Mouse (Mus musculus) liver, embryonic 16.5 days (tissue): ENCODE measurements around the gene Tnpo1. TPM values are rescaled to one million over a fixed set of nuclear protein-coding genes. Genes with fewer than 3 reads are reported as not detected.

Experiments
- ATAC-seq: fragments of 200-750 bp; cut with Nextera tagmentation; 2 replicates; pipeline ENCODE4 v1.8.0; 2017; ENCODE audit warnings: low read depth, mild to moderate bottlenecking, moderate number of reproducible peaks, moderate library complexity
- H3K27ac ChIP-seq: fragments of 300-500 bp; sonication (generic); 2 replicates; pipeline ENCODE4 v1.5.1; 2014; ENCODE audit warnings: mild to moderate bottlenecking, low read length
- H3K27me3 ChIP-seq: fragments of 300-500 bp; sonication (generic); 2 replicates; pipeline ENCODE4 v1.6.1; 2014; ENCODE audit warnings: low read depth, low read length, mixed read lengths; ENCODE audit not compliant: control insufficient read depth, insufficient read depth
- H3K36me3 ChIP-seq: fragments of 300-500 bp; sonication (generic); 2 replicates; pipeline ENCODE4 v1.6.1; 2014; ENCODE audit warnings: mild to moderate bottlenecking; ENCODE audit not compliant: control insufficient read depth, insufficient read depth
- H3K4me1 ChIP-seq: fragments of 300-500 bp; sonication (generic); 2 replicates; pipeline ENCODE4 v1.6.1; 2014; ENCODE audit warnings: low read depth, low read length, mixed read lengths; ENCODE audit not compliant: control insufficient read depth
- H3K4me2 ChIP-seq: fragments of 300-500 bp; sonication (generic); 2 replicates; pipeline ENCODE4 v1.6.1; 2014; ENCODE audit warnings: low read depth, low read length, mixed read lengths
- H3K4me3 ChIP-seq: fragments of 300-500 bp; sonication (generic); 2 replicates; pipeline ENCODE4 v1.5.1; 2014; ENCODE audit warnings: low read depth, mild to moderate bottlenecking, low read length
- H3K9ac ChIP-seq: fragments of 300-500 bp; sonication (generic); 2 replicates; pipeline ENCODE4 v1.6.1; 2014; ENCODE audit warnings: low read depth, low read length
- H3K9me3 ChIP-seq: fragments of 300-500 bp; sonication (generic); replicated peaks from 2 replicates; pipeline ENCODE4 v1.6.1; 2016; ENCODE audit warnings: low read length; ENCODE audit not compliant: control insufficient read depth
- WGBS: fragments of 180-500 bp; shearing (Covaris S2); extraction: QIAGEN DNeasy Blood & Tissue Kit; methylation state at CpG from one replicate; pipeline ENCODE4 v1.1.7; 2014; ENCODE audit not compliant: insufficient replicate concordance; 5-methylcytosine and 5-hydroxymethylcytosine counted together
- polyA plus RNA-seq: library from polyadenylated mRNA; unstranded; fragments of >200 nt; fragmentation: Nextera tagmentation; extraction: Ambion mirVana; gene quantifications from 2 replicates; pipeline ENCODE4 v1.2.1, GENCODE M21; 2015

The Tnpo1 gene
- polyA plus RNA-seq, 1 experiment from 2014 or later = 18.1 TPM

DNA sequence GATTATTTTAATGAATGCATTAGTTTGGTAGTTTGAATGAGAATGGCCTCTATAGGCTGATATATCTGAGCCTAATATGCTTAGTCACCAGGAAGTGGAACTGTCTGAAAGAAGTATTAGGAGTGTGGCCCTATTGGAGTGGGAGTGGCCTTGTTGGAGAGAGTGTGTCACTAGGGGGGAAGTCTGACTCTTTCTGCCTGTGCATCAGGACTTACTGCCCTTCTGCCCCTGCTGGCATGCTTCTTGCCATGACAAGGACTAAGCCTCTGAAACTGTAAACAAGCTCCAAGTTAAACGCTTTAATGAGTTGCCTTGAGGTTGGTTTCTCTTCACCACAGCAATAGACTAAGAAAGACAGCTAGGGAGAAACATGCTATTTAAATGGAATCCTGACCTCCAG lies 54.9 kb downstream of the Tnpo1 start:
- H3K4me3 ChIP-seq = no peak overlapping the region
- H3K9me3 ChIP-seq = no peaks in the 10 kb centered on the region
- ATAC-seq = no peak
- no peak overlapping the region for H3K27ac ChIP-seq
- no peaks in the 10 kb centered on the region; the same call in 1 of the 2 replicates for H3K4me1 ChIP-seq
- WGBS = 46% methylated on average over 1 of the region's 1 CpGs
- no peaks in the 10 kb centered on the region for H3K27me3 ChIP-seq
- H3K9ac ChIP-seq = no peak overlapping the region
- H3K36me3 ChIP-seq = peaks cover 28% of the 10 kb centered on the region
- H3K4me2 ChIP-seq = no peak overlapping the region

DNA sequence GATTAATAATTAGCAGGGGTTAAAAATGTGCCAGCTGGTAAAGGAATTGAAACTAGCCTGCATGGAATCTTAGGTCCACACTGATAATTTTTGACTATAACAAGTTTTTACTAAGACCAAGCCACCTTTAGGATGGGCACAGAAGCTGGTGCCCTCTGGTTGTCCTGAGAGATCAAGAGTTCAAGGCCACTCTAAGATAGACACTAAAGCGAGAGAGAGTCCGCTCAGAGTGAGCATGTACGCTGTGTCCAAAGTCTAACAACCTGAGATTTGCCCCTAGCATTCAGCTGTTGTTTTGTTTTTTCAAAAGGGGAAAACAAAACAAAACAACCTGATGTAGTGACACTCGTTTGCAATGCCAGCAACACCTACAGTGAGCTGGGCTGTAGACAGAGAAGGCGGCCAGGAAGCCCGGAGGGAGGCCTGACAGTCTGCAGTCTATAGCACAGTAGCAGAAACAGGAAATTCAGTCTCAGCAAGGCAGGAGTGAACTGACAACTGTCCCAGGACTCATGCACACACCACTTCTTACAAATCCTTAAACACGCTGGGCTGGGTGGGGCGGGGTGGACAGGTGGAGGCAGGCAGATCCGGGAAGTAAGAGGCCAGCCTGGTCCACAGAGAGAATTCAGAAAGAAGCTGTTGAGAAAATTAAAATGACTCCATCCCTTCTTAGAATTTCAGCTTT lies 57.8 kb downstream of the Tnpo1 start:
- Histone ChIP-seq H3K9ac (no peak overlapping the region), H3K36me3 (peaks cover 36% of the 10 kb centered on the region), H3K27ac (no peak overlapping the region), H3K4me3 (no peak overlapping the region), H3K27me3 (no peaks in the 10 kb centered on the region), H3K9me3 (no peaks in the 10 kb centered on the region), H3K4me1 (no peaks in the 10 kb centered on the region; the same call in 1 of the 2 replicates), H3K4me2 (no peak overlapping the region)
- 77% methylated on average over 9 of the region's 9 CpGs for WGBS
- no peak for ATAC-seq

DNA sequence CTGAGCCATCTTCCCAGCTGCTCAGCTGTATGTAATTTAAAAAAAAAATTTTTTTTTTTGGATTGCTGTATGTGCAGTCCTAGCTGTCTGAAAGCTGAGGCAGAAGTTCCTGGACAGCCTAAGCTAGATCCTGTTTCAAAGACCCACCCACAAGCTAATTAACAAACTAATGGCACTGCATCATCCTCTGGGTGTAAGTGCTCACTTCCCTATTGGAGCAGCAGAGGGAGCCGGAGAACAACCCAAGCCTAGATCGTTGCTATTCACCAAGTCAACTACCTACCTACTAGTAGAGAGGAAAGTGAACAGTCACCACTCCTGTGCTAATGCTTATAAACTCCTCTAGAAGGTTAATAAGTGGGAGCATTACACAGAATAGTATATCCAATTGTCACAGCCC lies 58.4 kb downstream of the Tnpo1 start:
- no peaks in the 10 kb centered on the region for H3K9me3 ChIP-seq
- no peaks in the 10 kb centered on the region for H3K27me3 ChIP-seq
- H3K9ac ChIP-seq = no peak overlapping the region
- peaks cover 41% of the 10 kb centered on the region for H3K36me3 ChIP-seq
- H3K4me2 ChIP-seq = no peak overlapping the region
- no peaks in the 10 kb centered on the region; the same call in 1 of the 2 replicates for H3K4me1 ChIP-seq
- WGBS = 44% methylated on average over 2 of the region's 2 CpGs
- no peak overlapping the region for H3K4me3 ChIP-seq
- peak; percentile 62 for ATAC-seq
- H3K27ac ChIP-seq = no peak overlapping the region

DNA sequence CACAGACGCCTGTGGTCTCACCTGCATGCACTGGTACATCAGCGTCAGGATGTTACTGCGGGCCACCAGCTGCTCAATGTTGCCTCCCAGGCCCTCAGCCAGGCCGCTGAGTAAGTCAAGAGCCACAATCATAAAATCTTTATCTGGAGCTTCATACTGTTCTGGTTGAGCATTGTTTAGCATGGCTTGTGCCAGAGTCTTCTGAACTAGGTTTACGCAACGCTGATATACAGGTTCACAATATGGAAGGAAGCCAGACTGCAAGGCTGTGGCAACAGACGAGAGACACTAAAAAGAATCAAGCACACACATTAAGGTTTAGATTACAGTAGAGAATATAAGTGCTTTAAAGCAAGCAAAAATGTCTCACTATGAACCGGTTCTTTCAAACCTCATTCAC lies 70.9 kb downstream of the Tnpo1 start:
- no peaks in the 10 kb centered on the region for H3K4me1 ChIP-seq
- 83% methylated on average over 8 of the region's 8 CpGs for WGBS
- peaks cover 55% of the 10 kb centered on the region for H3K36me3 ChIP-seq
- no peak overlapping the region for H3K27ac ChIP-seq
- no peak overlapping the region for H3K4me2 ChIP-seq
- no peak overlapping the region for H3K9ac ChIP-seq
- H3K4me3 ChIP-seq = no peak overlapping the region
- no peak for ATAC-seq
- no peaks in the 10 kb centered on the region for H3K9me3 ChIP-seq
- no peaks in the 10 kb centered on the region for H3K27me3 ChIP-seq

DNA sequence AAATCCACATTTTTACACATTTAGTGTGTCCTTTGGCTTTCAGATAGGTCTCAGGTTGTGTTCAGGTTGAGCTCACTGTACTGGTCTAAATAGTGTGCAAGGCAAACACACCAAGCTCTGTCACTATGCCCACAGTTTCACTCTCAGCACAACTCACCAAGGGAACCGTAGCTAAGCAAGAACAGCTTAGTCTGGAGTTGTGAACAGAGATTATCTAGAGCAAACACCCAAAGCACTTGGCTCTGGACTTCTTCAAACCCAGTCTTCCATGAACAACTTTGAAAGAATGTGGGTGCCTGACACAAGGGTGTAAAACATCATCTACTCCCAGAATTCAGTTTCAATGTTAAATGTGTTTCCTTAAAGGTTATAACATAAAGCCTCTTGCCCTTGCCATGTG lies 80.4 kb downstream of the Tnpo1 start:
- Histone ChIP-seq H3K27ac (no peak overlapping the region), H3K27me3 (no peaks in the 10 kb centered on the region), H3K4me1 (no peaks in the 10 kb centered on the region), H3K4me3 (no peak overlapping the region), H3K36me3 (peaks cover 15% of the 10 kb centered on the region), H3K9me3 (no peaks in the 10 kb centered on the region), H3K9ac (no peak overlapping the region), H3K4me2 (no peak overlapping the region)
- 65% methylated on average over 1 of the region's 1 CpGs for WGBS
- no peak for ATAC-seq

DNA sequence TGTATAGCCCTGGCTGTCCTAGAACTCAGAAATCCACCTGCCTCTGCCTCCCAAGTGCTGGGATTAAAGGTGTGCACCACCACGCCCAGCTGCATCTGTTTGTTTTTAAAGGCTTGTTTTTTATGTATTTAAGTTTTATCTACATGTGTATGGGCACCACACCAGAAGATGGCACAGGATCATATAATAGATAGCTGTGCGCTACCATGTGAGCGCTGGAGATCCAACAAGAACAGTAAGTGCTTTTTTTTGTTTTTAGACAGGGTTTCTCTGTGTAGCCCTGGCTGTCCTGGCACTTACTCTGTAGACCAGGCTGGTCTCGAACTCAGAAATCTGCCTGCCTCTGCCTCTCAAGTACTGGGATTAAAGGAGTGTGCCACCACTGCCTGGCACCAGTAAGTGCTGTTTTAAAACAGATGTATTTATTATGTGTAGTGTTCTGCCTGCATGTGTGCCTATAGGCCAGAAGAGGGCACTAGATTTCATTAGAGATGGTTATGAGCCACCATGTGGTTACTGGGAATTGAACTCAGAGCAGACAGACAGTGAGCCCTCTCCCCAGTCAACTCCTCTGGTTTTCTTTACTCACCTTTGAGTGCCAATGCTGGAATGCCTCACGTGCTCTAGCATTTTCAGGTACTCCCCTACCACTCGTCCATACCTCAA lies 89.6 kb downstream of the Tnpo1 start:
- H3K27ac ChIP-seq = no peak overlapping the region
- H3K4me2 ChIP-seq = no peak overlapping the region
- peaks cover 3% of the 10 kb centered on the region for H3K36me3 ChIP-seq
- H3K4me3 ChIP-seq = no peak overlapping the region
- no peaks in the 10 kb centered on the region for H3K27me3 ChIP-seq
- H3K9ac ChIP-seq = no peak overlapping the region
- WGBS = 67% methylated on average over 6 of the region's 6 CpGs
- no peaks in the 10 kb centered on the region for H3K9me3 ChIP-seq
- H3K4me1 ChIP-seq = peaks cover 3% of the 10 kb centered on the region
- 0 out of 2 replicates have a peak, but pooled peaks have one; percentile 28 for ATAC-seq

DNA sequence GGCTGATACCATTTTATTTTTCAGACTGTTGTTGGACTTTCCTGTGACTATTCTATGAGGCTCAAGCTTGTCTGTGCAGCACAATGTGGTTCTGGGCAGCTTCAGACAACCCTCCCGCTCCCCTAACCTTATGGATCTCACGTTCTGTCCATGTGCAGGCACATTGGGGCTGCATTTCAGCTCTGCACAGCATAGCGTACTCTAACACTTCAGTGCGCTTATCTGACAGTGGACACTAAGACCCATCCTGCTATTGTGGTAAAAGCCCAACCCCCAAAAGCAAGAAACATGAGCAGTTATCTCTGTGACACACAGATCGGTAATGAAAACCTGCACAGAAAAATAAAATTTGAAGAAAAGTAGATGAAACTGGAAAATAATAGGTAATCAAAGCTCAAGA lies 90.4 kb downstream of the Tnpo1 start:
- 23% methylated on average over 5 of the region's 5 CpGs for WGBS
- peak; percentile 66 for ATAC-seq
- peaks cover 3% of the 10 kb centered on the region for H3K36me3 ChIP-seq
- H3K4me1 ChIP-seq = peaks cover 3% of the 10 kb centered on the region
- no peak overlapping the region for H3K4me2 ChIP-seq
- no peaks in the 10 kb centered on the region for H3K27me3 ChIP-seq
- no peak overlapping the region for H3K9ac ChIP-seq
- H3K9me3 ChIP-seq = no peaks in the 10 kb centered on the region
- no peak overlapping the region for H3K27ac ChIP-seq
- H3K4me3 ChIP-seq = no peak overlapping the region

DNA sequence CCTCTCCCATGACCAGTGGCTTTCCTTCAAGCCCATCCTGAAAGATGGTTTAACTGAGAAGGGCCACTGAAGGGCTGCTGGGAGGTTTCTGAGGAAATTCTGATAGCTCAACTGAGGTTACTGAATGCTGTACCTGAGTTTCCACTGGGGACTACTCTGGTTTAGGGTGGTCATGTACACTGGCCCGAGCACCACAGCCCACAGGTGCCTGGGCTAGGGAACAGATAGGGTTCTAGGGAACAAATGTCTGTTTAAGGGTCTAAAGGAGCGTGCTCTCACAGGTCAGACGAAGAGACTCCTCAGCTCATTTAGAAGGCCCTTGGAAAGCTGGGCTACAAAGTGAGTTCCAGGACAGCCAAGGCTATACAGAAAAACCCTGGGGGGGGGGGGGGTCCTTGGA lies 91.5 kb downstream of the Tnpo1 start:
- no peak overlapping the region for H3K4me3 ChIP-seq
- no peaks in the 10 kb centered on the region for H3K36me3 ChIP-seq
- H3K27ac ChIP-seq = no peak overlapping the region
- H3K4me1 ChIP-seq = peaks cover 3% of the 10 kb centered on the region
- no peaks in the 10 kb centered on the region for H3K27me3 ChIP-seq
- no peaks in the 10 kb centered on the region for H3K9me3 ChIP-seq
- H3K4me2 ChIP-seq = no peak overlapping the region
- no peak for ATAC-seq
- 74% methylated on average over 3 of the region's 3 CpGs for WGBS
- H3K9ac ChIP-seq = no peak overlapping the region

DNA sequence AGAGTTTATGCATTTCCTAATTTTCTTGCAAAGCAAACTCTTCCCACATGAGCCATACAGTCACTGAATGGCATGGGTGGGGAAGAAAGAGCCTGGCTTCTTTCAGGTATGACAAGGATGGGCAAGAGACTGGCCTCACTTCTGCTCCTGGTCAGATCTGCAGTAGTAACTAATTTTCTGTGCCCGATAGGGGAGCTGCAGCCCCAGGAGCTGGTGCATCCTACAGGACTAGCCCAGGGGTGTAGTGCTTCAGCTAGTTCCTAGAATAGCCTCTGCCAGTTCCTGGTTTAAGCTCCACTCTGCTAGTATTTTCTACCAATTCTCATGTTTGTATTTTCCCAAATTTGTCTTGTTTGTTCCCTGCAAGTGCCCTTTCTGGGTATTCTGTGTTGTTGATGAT lies 92.0 kb downstream of the Tnpo1 start:
- H3K27ac ChIP-seq = no peak overlapping the region
- no peaks in the 10 kb centered on the region for H3K36me3 ChIP-seq
- H3K9ac ChIP-seq = no peak overlapping the region
- no peak overlapping the region for H3K4me3 ChIP-seq
- H3K9me3 ChIP-seq = no peaks in the 10 kb centered on the region
- 55% methylated on average over 1 of the region's 1 CpGs for WGBS
- peaks cover 3% of the 10 kb centered on the region for H3K4me1 ChIP-seq
- H3K27me3 ChIP-seq = no peaks in the 10 kb centered on the region
- no peak for ATAC-seq
- no peak overlapping the region for H3K4me2 ChIP-seq
